Mouse (Mus musculus): ENCODE measurements around the gene Tnfrsf13c. TPM values are rescaled to one million over a fixed set of nuclear protein-coding genes. Genes with fewer than 3 reads are reported as not detected.

Tnfrsf13c gene
- total and polyA plus RNA-seq, 2 experiments, result 0.17 to 0.28 TPM

GRCm38 (mm10) chr15:82224602-82225215 is 540 bp upstream of the Tnfrsf13c start:
- 38% methylated on average over 7 of the region's 7 CpGs for WGBS
- peaks cover 9% of the 10 kb centered on the region for H3K27me3 ChIP-seq (ENCODE audit: control insufficient read depth, insufficient read depth, low read length)
- H3K27ac ChIP-seq (replicated peaks; ENCODE audit: insufficient read depth, low read depth, low read length), result no peak overlapping the region
- no peak overlapping the region for H3K4me3 ChIP-seq (ENCODE audit: insufficient read depth, low read depth, low read length)
- no peak overlapping the region for H3K9ac ChIP-seq (ENCODE audit: low read depth, low read length)
- no peak for TF ChIP-seq CTCF (IDR thresholded peaks at IDR 0.05; ENCODE audit: low read depth, low read length)
- no peak for TF ChIP-seq POLR2A (IDR thresholded peaks at IDR 0.05; ENCODE audit: extremely low read depth, insufficient read depth, low read length)
- no peaks in the 10 kb centered on the region for H3K4me1 ChIP-seq (ENCODE audit: control insufficient read depth, insufficient read depth, low read length)
- no peak for DNase-seq (ENCODE audit: extremely low read depth, low read depth, low spot score)
- no peaks in the 10 kb centered on the region for H3K79me2 ChIP-seq (ENCODE audit: control insufficient read depth, insufficient read depth, low read length)
- H3K36me3 ChIP-seq (ENCODE audit: control insufficient read depth, insufficient read depth, low read length), result no peaks in the 10 kb centered on the region

DNA sequence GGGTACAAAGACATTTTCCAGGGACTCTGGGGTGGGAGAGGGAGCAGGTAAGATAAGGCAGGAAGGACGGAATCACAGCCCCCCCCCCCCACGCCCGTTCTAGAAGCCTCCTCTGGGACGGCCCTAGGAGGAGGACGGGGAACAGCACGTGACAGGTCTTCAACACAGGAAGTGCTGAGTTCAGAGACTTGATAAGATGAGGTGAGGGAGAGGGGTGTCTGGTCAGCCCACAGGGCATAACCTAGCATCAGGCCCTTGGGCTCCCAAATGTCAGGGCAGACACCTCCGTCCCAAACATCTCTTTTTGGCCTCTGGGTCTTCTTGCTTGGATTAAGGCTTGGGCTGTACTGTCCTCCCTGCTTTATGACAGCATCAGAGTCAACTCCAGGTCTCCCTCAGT is 918 bp downstream of the Tnfrsf13c start:
- H3K27ac ChIP-seq (replicated peaks; ENCODE audit: insufficient read depth, low read depth, low read length), result no peak overlapping the region
- H3K79me2 ChIP-seq (ENCODE audit: control insufficient read depth, insufficient read depth, low read length), result no peaks in the 10 kb centered on the region
- TF ChIP-seq CTCF (IDR thresholded peaks at IDR 0.05; ENCODE audit: low read depth, low read length), result no peak
- no peak for TF ChIP-seq POLR2A (IDR thresholded peaks at IDR 0.05; ENCODE audit: extremely low read depth, insufficient read depth, low read length)
- H3K27me3 ChIP-seq (ENCODE audit: control insufficient read depth, insufficient read depth, low read length), result peaks cover 9% of the 10 kb centered on the region
- H3K36me3 ChIP-seq (ENCODE audit: control insufficient read depth, insufficient read depth, low read length), result no peaks in the 10 kb centered on the region
- H3K4me3 ChIP-seq (ENCODE audit: insufficient read depth, low read depth, low read length), result no peak overlapping the region
- no peak overlapping the region for H3K9ac ChIP-seq (ENCODE audit: low read depth, low read length)
- 37% methylated on average over 7 of the region's 7 CpGs for WGBS
- H3K4me1 ChIP-seq (ENCODE audit: control insufficient read depth, insufficient read depth, low read length), result no peaks in the 10 kb centered on the region
- no peak for DNase-seq (ENCODE audit: extremely low read depth, low read depth, low spot score)

DNA sequence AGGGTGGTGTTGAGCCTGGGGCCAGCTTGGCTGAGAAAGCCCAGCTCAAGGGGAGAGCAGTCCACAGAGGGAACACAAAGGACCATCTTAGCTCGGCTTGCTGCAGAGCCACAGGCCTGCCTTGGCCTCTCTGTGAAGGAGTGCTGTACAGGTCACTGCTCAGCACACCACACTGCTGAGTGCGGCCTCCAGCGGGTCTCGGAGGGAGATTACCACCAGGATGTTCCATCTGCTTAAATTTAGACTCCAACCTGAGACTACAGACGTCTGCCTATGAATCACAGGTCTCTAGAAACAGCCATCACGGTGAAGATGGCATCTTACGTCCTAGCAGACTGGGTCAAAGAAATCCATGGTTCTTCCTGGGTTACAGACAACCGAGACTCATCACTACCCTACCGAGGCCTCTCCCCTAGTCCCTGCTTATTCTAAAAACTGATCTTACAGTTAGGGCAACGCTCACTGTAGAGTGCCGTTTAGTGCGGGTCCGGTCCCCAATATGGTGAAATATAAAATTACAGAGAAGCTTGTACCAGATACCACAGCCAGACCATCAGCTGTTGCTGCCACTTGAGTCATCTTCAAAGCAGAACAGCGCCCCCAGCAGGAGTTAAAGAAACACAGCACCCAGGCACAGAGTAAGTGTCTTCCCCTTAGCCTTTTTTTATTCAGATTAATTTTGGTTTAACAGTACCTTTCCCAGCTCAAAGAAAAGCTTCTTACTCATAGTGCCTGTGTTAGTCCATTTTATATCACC is 2.9 kb downstream of the Tnfrsf13c start:
- no peak overlapping the region for H3K4me3 ChIP-seq (ENCODE audit: insufficient read depth, low read depth, low read length)

DNA sequence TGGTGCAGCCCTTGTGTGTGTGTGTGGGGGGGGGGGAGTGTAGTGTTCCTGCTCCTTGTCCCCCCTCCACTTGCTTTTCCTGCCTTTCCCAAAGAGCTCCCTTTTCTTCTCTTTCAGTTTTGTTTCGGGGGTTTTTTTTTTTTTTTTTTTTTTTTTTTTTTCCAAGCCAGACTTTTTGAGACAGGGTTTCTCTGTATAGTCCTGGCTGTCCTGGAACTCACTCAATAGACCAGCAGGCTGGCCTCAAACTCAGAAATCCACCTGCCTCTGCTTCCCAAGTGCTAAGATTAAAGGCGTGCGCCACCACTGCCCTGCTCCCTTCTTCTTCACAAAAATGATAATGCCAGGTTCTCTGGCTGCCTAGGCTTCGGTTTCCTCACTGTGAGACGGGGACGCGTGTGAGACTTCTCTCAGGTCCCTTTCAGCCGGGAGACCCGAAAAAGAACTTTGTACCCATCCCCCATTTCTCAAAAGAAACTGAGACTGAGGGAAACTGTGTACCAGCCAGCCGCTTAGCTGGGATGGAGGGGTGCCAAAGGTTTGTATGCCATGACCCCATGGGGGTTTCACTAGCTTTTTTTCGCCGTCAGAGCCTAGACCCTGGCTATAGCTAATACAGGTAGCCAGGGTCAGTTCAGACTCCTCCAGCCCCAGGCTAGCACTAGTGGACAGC is 4.0 kb downstream of the Tnfrsf13c start:
- no peaks in the 10 kb centered on the region for H3K79me2 ChIP-seq (ENCODE audit: control insufficient read depth, insufficient read depth, low read length)
- no peaks in the 10 kb centered on the region for H3K4me1 ChIP-seq (ENCODE audit: control insufficient read depth, insufficient read depth, low read length)
- WGBS, result 76% methylated on average over 11 of the region's 12 CpGs
- DNase-seq (ENCODE audit: extremely low read depth, low read depth, low spot score), result peak; percentile 24
- no peak for TF ChIP-seq POLR2A (IDR thresholded peaks at IDR 0.05; ENCODE audit: extremely low read depth, insufficient read depth, low read length)
- TF ChIP-seq CTCF (IDR thresholded peaks at IDR 0.05; ENCODE audit: low read depth, low read length), result no peak
- H3K36me3 ChIP-seq (ENCODE audit: control insufficient read depth, insufficient read depth, low read length), result no peaks in the 10 kb centered on the region
- peaks cover 18% of the 10 kb centered on the region for H3K27me3 ChIP-seq (ENCODE audit: control insufficient read depth, insufficient read depth, low read length)
- no peak overlapping the region for H3K9ac ChIP-seq (ENCODE audit: low read depth, low read length)
- H3K4me3 ChIP-seq (ENCODE audit: insufficient read depth, low read depth, low read length), result no peak overlapping the region
- no peak overlapping the region for H3K27ac ChIP-seq (replicated peaks; ENCODE audit: insufficient read depth, low read depth, low read length)

More for the DNA sequence above, 2.9 kb downstream of the Tnfrsf13c start:
- H3K27ac ChIP-seq (replicated peaks; ENCODE audit: insufficient read depth, low read depth, low read length), result no peak overlapping the region
- no peaks in the 10 kb centered on the region for H3K79me2 ChIP-seq (ENCODE audit: control insufficient read depth, insufficient read depth, low read length)
- H3K36me3 ChIP-seq (ENCODE audit: control insufficient read depth, insufficient read depth, low read length), result no peaks in the 10 kb centered on the region
- no peaks in the 10 kb centered on the region for H3K4me1 ChIP-seq (ENCODE audit: control insufficient read depth, insufficient read depth, low read length)
- H3K9ac ChIP-seq (ENCODE audit: low read depth, low read length), result no peak overlapping the region
- peaks cover 14% of the 10 kb centered on the region for H3K27me3 ChIP-seq (ENCODE audit: control insufficient read depth, insufficient read depth, low read length)
- WGBS, result 81% methylated on average over 14 of the region's 14 CpGs
- TF ChIP-seq POLR2A (IDR thresholded peaks at IDR 0.05; ENCODE audit: extremely low read depth, insufficient read depth, low read length) (no peak), CTCF (IDR thresholded peaks at IDR 0.05; ENCODE audit: low read depth, low read length) (no peak; the same call in 1 of the 2 replicates)
- DNase-seq (ENCODE audit: extremely low read depth, low read depth, low spot score), result no peak

- no peaks in the 10 kb centered on the region for H3K4me1 ChIP-seq (ENCODE audit: control insufficient read depth, insufficient read depth, low read length)
- H3K27ac ChIP-seq (replicated peaks; ENCODE audit: insufficient read depth, low read depth, low read length), result no peak overlapping the region
- H3K79me2 ChIP-seq (ENCODE audit: control insufficient read depth, insufficient read depth, low read length), result no peaks in the 10 kb centered on the region
- H3K4me3 ChIP-seq (ENCODE audit: insufficient read depth, low read depth, low read length), result no peak overlapping the region
- TF ChIP-seq POLR2A (IDR thresholded peaks at IDR 0.05; ENCODE audit: extremely low read depth, insufficient read depth, low read length) (no peak), CTCF (IDR thresholded peaks at IDR 0.05; ENCODE audit: low read depth, low read length) (no peak)
- no peaks in the 10 kb centered on the region for H3K36me3 ChIP-seq (ENCODE audit: control insufficient read depth, insufficient read depth, low read length)
- H3K27me3 ChIP-seq (ENCODE audit: control insufficient read depth, insufficient read depth, low read length), result peaks cover 15% of the 10 kb centered on the region; the same call in 1 of the 2 replicates
- no peak for DNase-seq (ENCODE audit: extremely low read depth, low read depth, low spot score)
- no peak overlapping the region for H3K9ac ChIP-seq (ENCODE audit: low read depth, low read length)
- WGBS, result 75% methylated on average over 26 of the region's 26 CpGs
Measured at GRCm38 (mm10) chr15:82218778-82219666, 5.1 kb downstream of the Tnfrsf13c start.
